Mouse (Mus musculus): ENCODE results near the gene Wdr75.
A peak's percentile ranks its signal among the peaks of the same experiment; 100 is the strongest.

Gene Wdr75

DNA sequence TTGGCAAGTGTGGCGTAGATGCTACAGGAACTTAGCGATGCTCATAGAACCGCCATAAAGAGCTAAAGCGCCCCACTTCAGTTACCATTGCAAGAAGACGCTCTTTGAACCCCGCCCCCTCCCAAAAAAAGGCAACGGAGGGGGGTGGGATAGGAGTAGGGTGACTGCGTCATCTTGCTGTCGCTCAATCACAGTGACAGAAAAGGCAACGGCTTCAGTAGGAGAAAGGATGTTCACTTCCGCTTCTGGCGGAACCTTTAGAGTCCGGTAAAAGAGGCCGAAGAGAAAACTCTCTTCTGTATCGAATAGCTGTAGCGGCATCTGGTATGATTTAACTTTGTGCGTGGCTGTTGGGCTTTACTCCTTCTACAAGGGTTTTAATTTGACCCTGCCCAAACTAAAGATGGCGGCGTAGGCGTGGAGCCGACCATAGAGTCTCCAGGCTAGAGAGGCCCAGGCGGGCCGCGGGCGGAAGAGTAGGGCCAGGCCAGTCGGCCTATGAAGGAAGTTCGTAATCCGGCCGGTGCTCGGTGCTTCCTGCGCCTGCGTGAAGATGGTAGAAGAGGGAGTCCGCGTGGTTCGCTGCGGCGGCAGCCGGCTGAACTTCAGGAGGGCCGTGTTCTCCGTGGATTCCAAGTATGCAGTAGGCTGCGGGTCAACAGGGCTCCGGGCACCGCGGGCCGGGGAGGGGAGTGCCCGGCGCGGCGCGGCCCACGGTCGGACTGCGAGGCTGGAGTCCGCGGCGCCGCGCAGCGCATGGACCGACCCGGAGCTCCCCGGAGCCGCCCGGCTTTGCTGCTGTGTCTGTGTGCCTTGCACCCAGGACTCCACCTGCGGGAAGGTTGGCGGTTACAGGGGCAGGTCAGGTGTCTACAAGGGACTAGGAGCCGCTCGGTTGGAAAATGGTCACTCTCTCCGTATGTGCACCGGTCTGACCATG, at the start of gene Wdr75:
Wdr75 (plus strand) TSS at position 198 of the 940 bp plus-strand sequence.
- peak; percentile 96 for DNase-seq (ENCODE audit: low read depth, low spot score)

GRCm38 (mm10) chr1:45755902-45756301, 39.1 kb upstream of the Wdr75 start:
- DNase-seq (ENCODE audit: low read depth, low spot score): no peak

DNA sequence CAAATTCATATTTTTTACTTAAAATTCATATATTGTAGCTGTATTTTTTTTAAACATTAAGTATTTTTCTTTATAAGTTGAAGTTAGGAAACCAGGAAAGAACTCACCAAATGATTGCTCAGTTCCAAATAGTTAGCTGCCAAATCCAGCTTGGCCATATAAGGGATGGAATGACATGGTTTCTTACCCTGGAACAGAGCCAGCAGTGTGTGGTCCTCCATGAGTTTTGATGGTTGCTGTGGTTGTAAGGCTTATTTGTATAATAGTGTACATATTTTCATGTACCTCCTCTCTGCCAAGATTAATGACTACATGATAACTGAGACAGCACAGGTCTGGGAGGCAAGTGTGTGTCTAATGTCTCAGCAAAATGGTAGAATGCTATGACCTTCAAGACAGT, 38.3 kb upstream of the Wdr75 start:
- no peak for DNase-seq (ENCODE audit: low read depth, low spot score)

- no peak for DNase-seq (ENCODE audit: low read depth, low spot score)
Observed at GRCm38 (mm10) chr1:45758011-45758410, 37.0 kb upstream of the Wdr75 start.

GRCm38 (mm10) chr1:45760667-45761467, 34.1 kb upstream of the Wdr75 start:
- DNase-seq (ENCODE audit: low read depth, low spot score): no peak

GRCm38 (mm10) chr1:45761468-45761795, 33.5 kb upstream of the Wdr75 start:
- DNase-seq (ENCODE audit: low read depth, low spot score): no peak

DNA sequence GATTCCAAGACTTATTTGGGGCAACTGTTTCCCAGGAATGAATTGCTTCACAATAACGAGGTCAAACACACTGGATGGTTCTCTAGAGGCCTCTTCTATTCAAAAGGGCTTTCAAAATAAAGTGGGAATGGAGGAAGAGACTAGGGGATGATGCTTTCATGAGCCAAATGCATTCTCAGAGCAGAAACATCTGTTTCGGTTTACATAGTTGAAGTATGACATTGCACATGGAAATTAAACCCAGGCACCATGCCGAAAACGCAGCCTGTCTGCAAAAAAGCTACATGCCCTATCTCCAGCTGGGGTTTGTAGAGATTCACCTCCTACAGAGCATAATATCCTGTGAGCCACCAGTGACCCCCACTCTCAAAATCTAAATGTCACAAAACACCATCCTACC, 29.3 kb upstream of the Wdr75 start:
- DNase-seq (ENCODE audit: low read depth, low spot score): no peak

DNA sequence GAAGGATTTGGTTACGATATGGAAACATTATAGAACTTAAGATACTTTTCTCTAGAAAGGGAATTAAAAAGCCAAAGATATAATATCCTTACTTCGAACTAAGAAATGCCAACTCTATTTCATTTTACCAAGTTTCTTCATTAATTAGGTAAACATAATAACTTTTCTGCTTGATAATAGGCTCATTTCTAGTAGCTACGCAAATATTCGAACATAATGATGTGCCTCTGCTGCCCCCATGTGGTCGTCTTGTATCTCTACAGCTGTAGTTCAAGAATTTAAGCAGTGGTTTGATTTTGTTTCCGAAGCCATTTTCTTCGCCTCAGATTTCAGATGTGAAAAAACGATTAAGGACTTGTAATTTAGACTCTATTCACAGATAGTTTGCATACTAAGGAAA, 28.8 kb upstream of the Wdr75 start:
- DNase-seq (ENCODE audit: low read depth, low spot score): peak; percentile 26

DNA sequence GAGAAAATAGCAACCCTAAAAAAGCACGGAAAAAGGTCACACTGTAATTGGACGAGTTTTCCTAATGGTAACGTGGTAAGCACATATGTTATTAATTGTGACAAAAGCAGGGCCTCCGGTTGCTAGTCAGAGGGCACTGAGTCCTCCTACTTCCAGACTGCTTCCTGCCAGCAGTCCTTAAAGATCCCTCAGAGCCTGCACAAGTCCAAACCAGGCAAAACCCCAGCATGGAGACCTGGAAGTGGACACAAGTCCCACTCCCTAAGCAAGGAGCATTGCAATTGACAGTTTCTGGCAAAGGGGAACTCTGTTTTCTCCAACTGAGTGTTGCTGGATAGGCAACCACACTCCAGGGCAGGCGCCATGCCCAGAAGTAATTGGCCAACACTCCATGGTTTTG, 27.4 kb upstream of the Wdr75 start:
- DNase-seq (ENCODE audit: low read depth, low spot score): no peak

DNA sequence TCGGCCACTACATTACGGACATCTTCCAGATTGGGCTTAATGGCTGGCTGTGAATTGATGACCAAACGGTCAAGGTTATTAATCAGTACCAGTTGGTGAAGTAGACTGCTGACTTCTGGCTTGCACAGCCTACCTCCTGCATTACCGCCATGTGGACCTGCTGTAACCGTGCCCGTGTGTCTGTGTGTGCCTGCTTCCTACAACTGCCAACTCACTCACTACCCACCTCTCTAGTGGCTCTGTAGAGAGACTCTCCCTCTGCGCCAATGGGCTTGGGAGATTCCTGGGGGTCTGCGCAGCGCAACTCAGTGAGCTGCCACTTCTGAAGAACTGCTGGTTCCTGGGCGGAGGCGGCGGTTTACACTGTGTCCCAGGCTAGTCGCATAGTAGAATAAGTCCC, 25.6 kb upstream of the Wdr75 start:
- DNase-seq (ENCODE audit: low read depth, low spot score): no peak

DNA sequence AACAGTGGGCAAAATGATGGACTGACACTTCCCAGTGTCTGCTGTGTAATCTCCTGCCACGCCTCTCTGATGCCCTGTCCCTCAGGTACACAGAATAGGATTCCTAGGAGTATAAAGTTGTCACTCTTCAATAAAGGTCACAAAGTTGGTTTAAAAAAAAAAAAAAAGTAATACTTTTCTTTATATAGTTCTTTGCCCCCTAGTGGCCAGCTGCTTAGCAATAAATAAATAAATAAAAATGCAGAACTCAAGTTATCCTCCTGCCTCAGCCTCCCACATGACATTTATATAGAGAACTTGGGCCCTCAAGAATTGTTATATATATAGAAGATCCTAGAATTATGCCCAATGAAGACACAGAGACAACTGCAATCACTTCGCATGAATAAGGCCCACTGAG, 24.9 kb upstream of the Wdr75 start:
- peak; percentile 5 for DNase-seq (ENCODE audit: low read depth, low spot score)

DNA sequence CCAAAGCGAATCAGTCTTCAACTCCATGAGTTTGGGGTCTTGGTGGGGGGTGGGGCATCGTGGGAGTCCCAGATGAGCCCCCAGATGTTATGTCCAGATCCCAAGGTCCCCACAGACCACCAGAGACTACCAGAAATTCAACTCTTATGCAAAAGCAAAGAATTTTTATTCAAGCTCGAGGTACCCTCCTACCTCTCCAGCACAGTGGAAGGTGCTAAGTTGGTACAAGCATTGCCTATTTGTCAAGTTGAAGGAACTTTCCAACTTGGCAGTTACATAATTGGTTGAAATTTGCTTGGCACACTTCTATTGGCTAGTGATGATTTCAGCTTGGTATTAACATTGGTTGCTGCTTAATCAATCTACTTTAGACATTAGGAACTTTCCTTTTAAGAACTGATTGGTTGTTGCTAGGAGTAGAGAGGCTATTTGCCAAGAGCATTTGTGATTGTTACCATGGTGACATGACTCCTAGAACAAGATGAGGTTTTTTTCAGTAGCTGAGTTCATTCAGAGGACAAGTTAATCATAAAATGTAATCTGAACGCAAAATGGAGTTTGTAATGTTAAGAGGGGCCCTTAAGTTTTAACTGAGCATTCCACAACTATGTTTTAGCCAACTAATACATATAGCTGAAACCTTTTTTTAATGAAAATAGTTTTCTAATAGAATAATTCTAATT, 14.2 kb upstream of the Wdr75 start:
- no peak for DNase-seq (ENCODE audit: low read depth, low spot score)

DNA sequence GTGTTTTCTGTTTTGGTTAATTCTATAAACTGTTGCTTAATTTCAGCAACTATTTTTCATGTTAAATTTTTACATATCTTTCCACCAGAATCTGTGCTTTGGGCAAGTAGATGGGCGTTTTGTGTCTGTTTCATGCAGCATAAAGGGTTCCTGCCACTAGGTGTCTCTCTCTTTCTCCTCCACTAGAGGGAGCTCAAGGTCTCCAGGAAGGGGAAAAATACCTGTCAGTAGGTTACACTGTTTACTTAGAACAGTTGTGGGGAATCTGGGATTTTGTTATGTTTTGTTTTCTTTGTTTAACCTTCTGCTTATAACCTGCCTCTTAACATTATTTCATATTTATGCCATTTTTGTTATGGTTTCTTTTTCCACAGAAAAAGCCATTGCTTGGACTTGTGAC, 21.9 kb downstream of the Wdr75 start:
- peak; percentile 52 for DNase-seq (ENCODE audit: low read depth, low spot score)

GRCm38 (mm10) chr1:45818564-45818963, 23.6 kb downstream of the Wdr75 start:
- no peak for DNase-seq (ENCODE audit: low read depth, low spot score)

DNA sequence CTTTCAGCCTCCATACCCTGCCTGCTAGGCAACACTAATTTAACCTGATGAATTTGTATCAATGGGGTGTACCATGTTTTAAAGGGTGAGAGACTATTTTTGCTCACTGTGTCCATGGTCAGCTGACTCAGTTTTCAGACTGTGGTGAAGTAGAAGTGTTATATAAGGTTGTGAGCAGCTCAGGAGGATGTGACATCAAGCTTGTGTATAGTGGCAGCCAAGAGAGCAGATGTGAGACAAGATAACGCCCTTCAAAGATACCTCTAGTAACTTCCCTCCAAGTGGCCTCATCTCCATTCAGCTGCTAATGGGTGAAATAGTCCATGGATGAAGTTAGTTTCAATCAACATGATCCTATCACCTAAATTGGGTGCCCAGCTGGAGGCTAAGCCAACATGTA, 29.5 kb downstream of the Wdr75 start:
- no peak for DNase-seq (ENCODE audit: low read depth, low spot score)

DNA sequence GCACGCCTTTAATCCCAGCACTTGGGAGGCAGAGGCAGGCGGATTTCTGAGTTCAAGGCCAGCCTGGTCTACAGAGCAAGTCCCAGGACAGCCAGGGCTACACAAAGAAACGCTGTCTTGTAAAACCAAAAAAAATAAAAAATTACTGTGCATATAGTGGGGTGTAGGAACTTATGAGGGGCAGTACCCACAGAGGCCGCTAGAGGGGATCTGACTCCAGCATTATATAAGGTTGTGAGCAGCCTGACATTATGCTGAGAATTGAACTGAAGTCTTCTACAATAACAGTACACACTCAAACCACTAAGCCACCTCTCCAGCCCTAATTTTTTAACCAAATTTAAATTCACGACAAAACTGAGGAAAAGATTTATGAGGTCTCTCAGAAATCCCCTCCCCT, 30.2 kb downstream of the Wdr75 start:
- peak; percentile 51 for DNase-seq (ENCODE audit: low read depth, low spot score)

GRCm38 (mm10) chr1:45825630-45826029, 30.7 kb downstream of the Wdr75 start:
- no peak for DNase-seq (ENCODE audit: low read depth, low spot score)

DNA sequence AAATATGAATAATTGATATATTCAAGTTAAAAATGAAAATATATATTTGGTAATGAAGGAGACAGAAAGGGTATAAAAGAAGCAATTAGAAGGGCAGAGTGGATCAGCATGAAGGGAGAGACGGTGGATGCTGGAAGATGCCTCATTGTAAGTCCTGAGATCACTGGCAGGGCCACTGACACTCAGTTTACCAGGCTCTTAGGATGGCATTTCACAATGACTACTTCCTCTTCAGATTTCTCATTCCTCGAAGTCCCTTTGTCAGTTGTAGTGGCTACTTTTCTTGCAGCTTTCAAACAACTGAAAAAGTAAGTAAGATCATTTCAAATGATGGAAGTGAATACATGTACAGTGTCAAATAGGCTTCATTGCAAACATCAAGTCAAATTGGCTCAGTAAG, 31.2 kb downstream of the Wdr75 start:
- DNase-seq (ENCODE audit: low read depth, low spot score): no peak

- DNase-seq (ENCODE audit: low read depth, low spot score): no peak
Observed at GRCm38 (mm10) chr1:45826796-45827195, 31.8 kb downstream of the Wdr75 start.

DNA sequence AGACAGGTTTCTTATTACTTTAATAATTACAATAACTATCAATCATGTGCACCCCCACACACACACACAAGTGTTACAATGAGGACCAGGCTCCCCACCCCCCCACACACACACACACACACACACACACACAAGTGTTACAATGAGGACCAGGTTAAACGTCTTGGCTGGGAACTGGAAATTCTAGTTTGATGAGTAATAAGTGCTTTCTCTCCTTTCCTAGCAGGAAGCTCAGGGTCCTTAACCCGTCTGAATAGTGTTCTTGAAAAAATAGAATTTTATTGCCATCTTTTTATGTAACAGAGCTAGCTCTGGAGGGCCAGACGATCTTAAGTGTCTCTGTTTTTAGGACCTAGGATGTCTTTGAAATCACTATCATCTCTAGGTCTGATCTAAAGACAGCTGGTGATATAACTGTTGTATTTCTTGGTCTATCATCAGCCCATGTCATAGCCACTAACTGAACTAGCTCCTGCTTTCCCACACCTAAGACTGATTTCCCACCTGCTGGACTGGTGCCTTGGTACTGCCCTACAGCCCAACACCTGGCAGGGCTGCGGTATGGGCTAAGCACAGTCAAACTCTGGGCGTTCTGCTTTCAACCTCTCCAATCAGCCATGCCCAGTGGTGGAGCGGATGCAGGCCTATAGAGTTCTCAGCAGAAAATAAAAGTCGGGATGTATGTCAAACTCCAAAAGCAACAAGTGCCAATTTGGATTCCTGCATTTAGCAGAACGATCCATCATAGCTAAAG, 35.7 kb downstream of the Wdr75 start:
- no peak for DNase-seq (ENCODE audit: low read depth, low spot score)

DNA sequence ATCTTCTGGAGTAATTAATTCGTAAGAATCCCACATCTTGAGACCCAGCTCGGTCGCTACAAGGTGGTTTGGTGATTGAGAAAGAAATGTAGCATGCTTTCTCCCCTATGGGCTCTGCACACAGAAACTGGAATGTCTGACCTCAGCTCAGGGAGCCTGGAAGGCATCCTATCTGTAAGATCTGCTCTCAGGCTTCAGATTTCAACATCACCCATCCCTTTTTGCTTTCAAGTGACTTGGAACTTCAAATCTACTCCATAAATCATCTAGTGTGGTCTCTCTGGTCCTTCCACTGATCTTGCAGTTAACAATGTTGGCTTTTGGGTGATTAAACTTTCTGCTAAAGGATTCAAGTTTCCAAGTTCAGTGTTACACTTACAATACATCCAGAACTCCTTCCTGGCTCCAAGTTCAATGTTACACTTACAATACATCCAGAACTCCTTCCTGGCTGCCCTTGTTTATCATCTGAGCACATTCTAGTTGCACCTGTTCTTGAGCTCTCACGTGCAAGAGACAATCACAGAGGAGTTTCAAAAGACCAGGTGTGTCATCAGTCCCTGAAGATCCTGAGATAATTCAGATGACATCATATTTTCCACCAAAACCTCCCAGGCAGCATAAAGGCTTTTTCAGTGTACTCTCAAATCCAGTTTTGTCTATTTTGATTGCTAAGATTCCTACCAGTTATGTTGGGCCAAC, 40.5 kb downstream of the Wdr75 start:
- no peak for DNase-seq (ENCODE audit: low read depth, low spot score)

Data from CD4-positive helper T cell, adult 2 months (primary cell).